Mouse (Mus musculus): ENCODE measurements around the gene Jam3. TPM values are rescaled to one million over a fixed set of nuclear protein-coding genes. Genes with fewer than 3 reads are reported as not detected.

Gene Jam3
- total RNA-seq (2021), result 10 to 100 TPM; 32.6 TPM
- long read RNA-seq, experiment 1, transcript Jam3-201 (9 exons, 1,942 nt), result major isoform, 15 of 32 reads
- long read RNA-seq, experiment 1, partial matches to known transcripts, result 2 of 32 reads
- long read RNA-seq, experiment 1, other reads (novel, unspliced or antisense), result 15 of 32 reads
- long read RNA-seq, experiment 2, transcript Jam3-201 (9 exons, 1,942 nt), result major isoform, 11 of 16 reads
- long read RNA-seq, experiment 2, partial matches to known transcripts, result 0 of 16 reads
- long read RNA-seq, experiment 2, other reads (novel, unspliced or antisense), result 5 of 16 reads

DNA sequence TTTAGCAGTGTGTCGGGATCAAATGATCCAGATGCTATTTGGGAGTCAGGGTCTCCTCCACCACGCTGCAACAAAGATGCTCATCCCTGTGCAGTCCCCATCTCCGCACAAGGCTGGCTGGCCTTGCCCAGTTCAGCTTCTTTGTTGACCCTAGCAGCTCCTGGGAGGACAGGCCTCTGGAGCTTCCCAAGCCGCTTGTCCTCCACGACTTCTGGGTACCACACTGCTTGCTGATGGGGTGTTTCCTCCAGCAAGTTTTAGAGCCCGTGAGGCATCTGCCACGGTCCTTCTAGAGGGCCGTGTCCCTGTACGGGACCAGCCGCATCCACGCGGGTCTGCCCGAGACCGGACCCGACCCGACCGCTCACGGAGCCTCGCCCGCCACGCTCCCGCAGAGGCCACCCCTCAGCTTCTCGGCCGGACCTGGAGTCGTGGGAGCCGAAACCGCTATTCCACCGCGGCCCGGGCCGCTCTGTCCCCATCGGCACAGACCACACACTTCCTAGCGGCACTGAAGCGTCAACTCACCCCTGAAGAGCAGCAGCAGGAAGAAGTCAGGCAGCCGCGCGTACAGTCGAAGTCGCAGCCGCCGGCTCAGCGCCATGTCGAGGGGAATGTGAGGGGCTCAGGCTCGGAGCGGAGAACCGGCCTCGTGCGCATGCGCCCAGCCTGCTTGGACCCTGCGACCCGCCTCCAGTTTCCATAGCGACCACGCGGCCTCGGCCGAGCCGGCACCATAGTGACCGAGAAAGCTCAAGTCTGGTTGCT, at the start of gene Jam3:
Jam3 (minus strand) TSS at position 659 of the 768 bp plus-strand sequence.
- peak; percentile 95 for DNase-seq (ENCODE audit: extremely low spot score in 1 of 2, low spot score in 2 of 2)
- intact Hi-C loops (cut with DNase I), result no loop called here
- H3K27ac ChIP-seq, result peak within 1 kb of the TSS; percentile 85
- H3K4me3 ChIP-seq, result peak within 1 kb of the TSS; percentile 84
- TF ChIP-seq CTCF (IDR thresholded peaks at IDR 0.05), result no peak; the same call in 1 of the 2 replicates

- no peak for TF ChIP-seq CTCF (IDR thresholded peaks at IDR 0.05)
- intact Hi-C loops (cut with DNase I), result loop anchor here (1.0 kb wide), 1 partner anchor 25 kb away; no protein-coding TSS in a partner anchor
Observed at GRCm38 (mm10) chr9:27204201-27204600, 49.0 kb upstream of the Jam3 start.

GRCm38 (mm10) chr9:27203134-27203533, 47.9 kb upstream of the Jam3 start:
- Histone ChIP-seq H3K4me3 (no peak overlapping the region), H3K27ac (peak overlapping the region; percentile 79)
- TF ChIP-seq CTCF (IDR thresholded peaks at IDR 0.05), result no peak
- DNase-seq (ENCODE audit: extremely low spot score in 1 of 2, low spot score in 2 of 2), result peak; percentile 66 to 76
- intact Hi-C loops (cut with DNase I), result no loop called here

More at GRCm38 (mm10) chr9:27204201-27204600, 49.0 kb upstream of the Jam3 start:
- Histone ChIP-seq H3K4me3 (no peak overlapping the region), H3K27ac (peak overlapping the region; percentile 63)
- no peak for DNase-seq (ENCODE audit: extremely low spot score in 1 of 2, low spot score in 2 of 2)

- no peak for TF ChIP-seq CTCF (IDR thresholded peaks at IDR 0.05)
- no peak overlapping the region for H3K4me3 ChIP-seq
- peak overlapping the region; percentile 66 for H3K27ac ChIP-seq
- intact Hi-C loops (cut with DNase I), result loop anchor here (2.0 kb wide), 1 partner anchor 51 kb away; no protein-coding TSS in a partner anchor
- DNase-seq (ENCODE audit: extremely low spot score in 1 of 2, low spot score in 2 of 2), result no peak
Observed at GRCm38 (mm10) chr9:27201472-27202219, 46.4 kb upstream of the Jam3 start.

DNA sequence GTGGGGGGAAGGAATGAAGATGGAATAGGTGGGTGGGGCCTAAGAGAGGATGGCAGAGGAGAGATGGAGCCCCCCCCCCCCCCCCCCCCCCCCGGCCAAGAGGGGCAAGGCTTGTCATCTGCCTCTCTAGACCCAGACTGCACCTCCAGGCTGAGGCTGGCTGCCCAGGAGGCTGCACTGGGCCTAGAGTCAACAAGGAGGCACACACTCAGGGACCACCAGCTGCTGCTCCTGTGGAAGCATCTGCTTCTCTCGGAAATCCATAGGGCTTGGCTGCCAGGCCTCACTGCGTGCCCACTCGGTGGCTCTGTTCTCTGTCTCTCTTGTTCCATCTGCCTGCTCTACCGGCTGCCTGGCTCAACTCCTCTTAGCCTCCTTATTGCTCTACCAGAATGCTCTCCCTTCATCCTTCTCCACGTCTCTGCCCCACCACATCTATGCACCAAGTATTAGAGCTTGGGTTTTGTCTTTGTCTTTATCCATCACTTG, 38.4 kb upstream of the Jam3 start:
- Histone ChIP-seq H3K27ac (peak overlapping the region; percentile 95), H3K4me3 (no peak overlapping the region)
- intact Hi-C loops (cut with DNase I), result loop anchor here (1.0 kb wide), 1 partner anchor 15 kb away; no protein-coding TSS in a partner anchor
- TF ChIP-seq CTCF (IDR thresholded peaks at IDR 0.05), result no peak
- peak; percentile 29 to 53 for DNase-seq (ENCODE audit: extremely low spot score in 1 of 2, low spot score in 2 of 2)

DNA sequence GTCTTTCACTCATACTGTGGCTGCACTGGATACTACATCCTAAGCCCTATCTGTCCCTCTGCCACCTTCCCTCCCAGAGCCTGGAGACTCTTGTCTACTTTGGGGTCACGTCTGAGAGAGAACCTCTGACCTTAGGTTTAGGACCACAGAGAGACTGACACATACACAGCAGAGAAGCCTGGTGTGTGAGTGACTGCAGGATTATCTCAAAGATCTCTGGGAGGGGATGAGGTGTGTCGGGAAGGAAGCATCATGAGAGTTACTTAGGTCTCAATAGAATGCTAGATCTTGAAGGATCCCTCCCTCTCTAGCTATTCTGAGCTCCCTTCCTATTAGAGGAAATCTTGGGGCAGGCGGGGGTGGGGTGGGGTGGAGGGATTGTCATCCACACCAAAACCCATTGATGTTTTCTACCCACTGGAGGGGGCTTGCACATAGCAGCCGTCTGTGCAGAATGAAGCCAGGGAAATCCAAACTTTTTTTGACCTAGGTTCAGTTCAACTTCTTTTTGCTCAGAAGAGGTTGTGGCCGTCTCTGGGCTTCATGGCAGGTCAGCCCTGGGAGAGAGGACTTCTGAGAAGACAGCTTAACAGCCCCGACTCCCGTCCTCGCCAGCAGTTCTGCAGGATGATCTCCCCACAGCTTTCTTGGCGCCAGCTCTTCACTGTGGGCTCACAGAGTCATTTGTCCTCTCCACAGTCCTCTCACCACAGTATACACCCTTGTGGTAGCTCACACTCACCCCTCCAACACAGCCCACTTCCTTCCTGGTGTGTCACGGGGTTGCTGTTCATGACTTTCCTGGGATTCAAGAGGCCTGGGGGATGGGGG, 37.8 kb upstream of the Jam3 start:
- intact Hi-C loops (cut with DNase I), result loop anchor here (1.0 kb wide), 4 partner anchors 14 to 106 kb away; partner anchors contain the start of gene Igsf9b
- Histone ChIP-seq H3K27ac (peak overlapping the region; percentile 95), H3K4me3 (no peak overlapping the region)
- no peak for TF ChIP-seq CTCF (IDR thresholded peaks at IDR 0.05)
- DNase-seq (ENCODE audit: extremely low spot score in 1 of 2, low spot score in 2 of 2), result peak in 1 of 2 experiments; percentile 31

- DNase-seq (ENCODE audit: extremely low spot score in 1 of 2, low spot score in 2 of 2), result peak; percentile 82 to 84
- peak overlapping the region; percentile 34 for H3K4me3 ChIP-seq
- intact Hi-C loops (cut with DNase I), result loop anchor here (1.0 kb wide), 3 partner anchors 13 to 107 kb away; partner anchors contain the start of gene Igsf9b
- peak overlapping the region; percentile 95 for H3K27ac ChIP-seq
- no peak for TF ChIP-seq CTCF (IDR thresholded peaks at IDR 0.05)
Observed at GRCm38 (mm10) chr9:27192001-27192760, 37.0 kb upstream of the Jam3 start.

DNA sequence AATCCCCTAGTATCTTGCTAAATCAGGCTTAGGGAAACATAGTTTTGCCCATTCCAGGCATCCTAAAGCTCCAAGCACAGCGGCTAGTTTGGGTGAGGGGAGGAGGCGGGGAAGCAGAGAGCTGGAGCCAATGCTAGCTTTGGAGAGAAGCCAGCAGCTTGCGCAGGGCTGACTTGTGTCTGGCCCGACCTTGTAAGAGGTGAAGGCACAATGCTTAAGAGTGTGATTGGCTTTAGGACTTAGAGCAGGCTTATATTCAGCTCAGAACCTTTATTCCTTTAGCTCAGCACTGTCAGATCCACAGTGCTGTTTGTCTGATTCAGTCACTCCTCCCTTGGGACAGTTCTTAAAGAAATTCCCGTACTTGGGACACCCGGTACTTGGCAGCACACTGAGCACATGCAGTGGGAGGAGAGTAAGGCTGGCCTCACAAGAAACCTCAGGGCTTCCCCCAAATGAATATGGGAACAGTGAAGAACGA, 36.3 kb upstream of the Jam3 start:
- H3K27ac ChIP-seq, result peak overlapping the region; percentile 95
- TF ChIP-seq CTCF (IDR thresholded peaks at IDR 0.05), result no peak
- H3K4me3 ChIP-seq, result peak overlapping the region; percentile 34
- DNase-seq (ENCODE audit: extremely low spot score in 1 of 2, low spot score in 2 of 2), result peak in 1 of 2 experiments; percentile 39
- intact Hi-C loops (cut with DNase I), result no loop called here

DNA sequence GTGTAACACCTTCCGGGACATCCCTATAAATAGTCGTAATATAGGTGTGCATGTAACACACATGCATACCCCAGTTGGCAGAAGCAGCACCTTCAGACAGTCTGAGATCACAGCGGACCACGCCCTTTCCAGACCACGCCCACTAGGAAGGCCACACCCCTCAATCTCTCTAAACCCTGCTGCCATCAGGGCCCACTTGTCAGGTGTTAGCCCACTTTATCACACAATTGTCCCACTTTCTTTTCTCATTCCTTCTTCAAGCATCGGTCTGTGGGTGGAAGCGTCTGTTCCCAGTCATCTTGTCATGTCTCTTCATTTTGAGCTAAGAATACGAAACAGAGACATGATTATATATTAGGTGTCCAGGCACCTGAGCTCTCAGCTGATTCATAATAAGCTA, 35.2 kb upstream of the Jam3 start:
- Histone ChIP-seq H3K4me3 (no peak overlapping the region), H3K27ac (peak overlapping the region; percentile 24; the same call in 1 of the 2 replicates)
- DNase-seq (ENCODE audit: extremely low spot score in 1 of 2, low spot score in 2 of 2), result no peak
- no peak for TF ChIP-seq CTCF (IDR thresholded peaks at IDR 0.05)
- intact Hi-C loops (cut with DNase I), result no loop called here

DNA sequence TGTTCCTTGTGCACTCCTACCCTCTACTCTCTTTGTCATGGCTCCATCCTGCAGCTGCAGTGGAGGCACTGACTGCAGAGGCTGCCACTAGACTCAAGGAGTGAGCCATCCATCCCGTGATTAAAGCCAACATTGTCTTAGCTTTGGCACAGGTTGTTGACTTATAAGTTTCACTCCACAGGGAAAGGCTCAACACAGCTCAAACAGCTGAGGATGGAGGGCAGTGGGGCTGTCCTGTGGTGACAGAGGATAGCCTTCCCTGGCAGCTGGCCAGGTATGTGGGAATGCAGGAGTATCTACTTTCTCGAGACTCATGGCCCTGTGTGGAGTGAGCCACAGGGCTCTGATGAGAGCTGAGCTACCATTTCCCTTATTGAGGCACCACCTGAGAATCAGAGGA, 34.1 kb upstream of the Jam3 start:
- intact Hi-C loops (cut with DNase I), result no loop called here
- no peak for TF ChIP-seq CTCF (IDR thresholded peaks at IDR 0.05)

More for the DNA sequence above, 34.1 kb upstream of the Jam3 start:
- no peak for DNase-seq (ENCODE audit: extremely low spot score in 1 of 2, low spot score in 2 of 2)
- no peak overlapping the region for H3K4me3 ChIP-seq
- peak overlapping the region; percentile 76 for H3K27ac ChIP-seq

Measured in left cerebral cortex, adult 2 months (tissue).